Mouse (Mus musculus) hindbrain, embryonic 11.5 days (tissue): ENCODE measurements around the gene Glp1r. TPM values are rescaled to one million over a fixed set of nuclear protein-coding genes. Genes with fewer than 3 reads are reported as not detected.

ENCODE experiments used
- polyA plus RNA-seq: library from polyadenylated mRNA; unstranded; fragments of >200 nt; fragmentation: Nextera tagmentation; extraction: Ambion mirVana; gene quantifications from 2 replicates; pipeline ENCODE4 v1.2.1, GENCODE M21; 2014

Gene Glp1r
- polyA plus RNA-seq, 1 experiment from 2014 or later, result 0.23 TPM

Other genes starting within 250 kb of the Glp1r start
- 0.07 TPM in 1 of 2 replicates, not detected in the other for gene Umodl1, start 52.8 kb downstream of the Glp1r start, polyA plus RNA-seq
- 9.7 and 10.5 TPM in 2 replicates for gene Abcg1, start 155.9 kb downstream of the Glp1r start, polyA plus RNA-seq
- 0.35 and 0.79 TPM in 2 replicates for gene Tff3, start 227.8 kb downstream of the Glp1r start, polyA plus RNA-seq
- not detected in 2 replicates for gene Tff2, start 242.5 kb downstream of the Glp1r start, polyA plus RNA-seq